Mouse (Mus musculus): ENCODE measurements around the gene Nenf. TPM values are rescaled to one million over a fixed set of nuclear protein-coding genes. Genes with fewer than 3 reads are reported as not detected.

Nenf gene
- total and polyA plus RNA-seq, 2 experiments: 24.3 to 31.5 TPM

DNA sequence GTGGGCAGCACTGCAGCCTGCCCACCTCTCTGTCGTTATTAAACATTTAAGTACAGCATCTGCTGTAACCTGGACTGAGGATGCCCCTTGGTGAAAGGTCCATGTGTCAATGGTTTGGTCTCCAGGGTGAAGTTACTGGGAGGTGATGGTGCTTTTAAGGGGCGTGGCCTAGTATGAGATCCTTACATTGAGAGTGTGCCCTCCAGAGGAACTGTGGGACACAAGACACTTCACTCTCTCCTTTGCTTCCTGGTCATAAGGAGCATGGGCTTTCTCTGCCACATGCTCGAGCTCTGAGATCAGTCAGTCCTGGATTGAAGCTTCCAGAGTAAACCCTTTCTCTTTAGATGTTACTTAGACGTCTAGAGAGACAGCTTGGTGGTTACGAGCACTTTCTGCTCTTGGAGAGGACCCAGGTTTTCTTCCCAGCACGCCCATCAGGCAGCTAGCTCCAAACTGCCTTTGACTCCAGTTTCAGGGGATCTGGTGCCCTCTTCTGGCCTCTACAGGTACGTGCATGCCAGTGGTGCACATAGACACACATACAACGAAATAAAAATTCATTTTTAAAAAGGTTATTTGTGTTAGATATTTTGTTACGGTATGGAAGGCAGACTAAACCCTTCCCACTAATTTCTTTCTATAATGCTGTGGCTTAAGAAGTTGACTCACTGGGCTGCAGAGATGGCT is 10.1 kb downstream of the Nenf start:
- no peak overlapping the region for H3K9ac ChIP-seq (ENCODE audit: low read depth, low read length)
- peak; percentile 45; the same call in 1 of the 2 replicates for TF ChIP-seq CTCF (IDR thresholded peaks at IDR 0.05; ENCODE audit: low read depth, low read length)
- no peak for TF ChIP-seq POLR2A (IDR thresholded peaks at IDR 0.05; ENCODE audit: extremely low read depth, insufficient read depth, low read length)
- peaks cover 6% of the 10 kb centered on the region; the same call in 1 of the 2 replicates for H3K4me1 ChIP-seq (ENCODE audit: control insufficient read depth, insufficient read depth, low read length)
- no peaks in the 10 kb centered on the region for H3K36me3 ChIP-seq (ENCODE audit: control insufficient read depth, insufficient read depth, low read length)
- 94% methylated on average over 9 of the region's 9 CpGs for WGBS
- H3K4me3 ChIP-seq (ENCODE audit: insufficient read depth, low read depth, low read length): no peak overlapping the region
- no peaks in the 10 kb centered on the region for H3K27me3 ChIP-seq (ENCODE audit: control insufficient read depth, insufficient read depth, low read length)
- DNase-seq (ENCODE audit: extremely low read depth, low read depth, low spot score): no peak
- H3K27ac ChIP-seq (replicated peaks; ENCODE audit: insufficient read depth, low read depth, low read length): no peak overlapping the region
- H3K79me2 ChIP-seq (ENCODE audit: control insufficient read depth, insufficient read depth, low read length): no peaks in the 10 kb centered on the region

DNA sequence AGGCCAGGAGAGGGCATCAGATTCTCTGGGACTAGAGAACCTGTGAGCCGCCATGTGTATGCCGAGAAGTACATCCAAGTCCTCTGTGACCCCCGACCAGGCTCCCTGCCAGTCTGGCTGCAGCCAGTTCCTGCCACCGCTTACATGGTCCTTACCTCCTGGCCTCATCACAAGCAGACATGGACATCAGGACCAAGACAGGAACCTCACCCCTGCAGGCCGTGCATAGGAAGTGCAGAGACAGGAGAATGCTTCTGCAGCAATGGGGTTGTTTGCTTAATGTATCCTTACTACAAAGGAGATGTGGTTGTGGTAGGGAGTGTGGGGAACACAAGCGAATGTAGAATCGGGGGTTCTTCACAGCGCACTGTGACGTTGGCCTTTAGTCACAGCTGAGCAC is 11.7 kb downstream of the Nenf start:
- 91% methylated on average over 9 of the region's 9 CpGs for WGBS
- Histone ChIP-seq H3K27ac (replicated peaks; ENCODE audit: insufficient read depth, low read depth, low read length) (no peak overlapping the region), H3K27me3 (ENCODE audit: control insufficient read depth, insufficient read depth, low read length) (no peaks in the 10 kb centered on the region), H3K4me1 (ENCODE audit: control insufficient read depth, insufficient read depth, low read length) (peaks cover 1% of the 10 kb centered on the region; the same call in 1 of the 2 replicates), H3K79me2 (ENCODE audit: control insufficient read depth, insufficient read depth, low read length) (no peaks in the 10 kb centered on the region), H3K4me3 (ENCODE audit: insufficient read depth, low read depth, low read length) (no peak overlapping the region), H3K9ac (ENCODE audit: low read depth, low read length) (no peak overlapping the region), H3K36me3 (ENCODE audit: control insufficient read depth, insufficient read depth, low read length) (no peaks in the 10 kb centered on the region)
- TF ChIP-seq POLR2A (IDR thresholded peaks at IDR 0.05; ENCODE audit: extremely low read depth, insufficient read depth, low read length) (no peak), CTCF (IDR thresholded peaks at IDR 0.05; ENCODE audit: low read depth, low read length) (0 out of 2 replicates have a peak, but pooled peaks have one; percentile 2)
- DNase-seq (ENCODE audit: extremely low read depth, low read depth, low spot score): no peak

DNA sequence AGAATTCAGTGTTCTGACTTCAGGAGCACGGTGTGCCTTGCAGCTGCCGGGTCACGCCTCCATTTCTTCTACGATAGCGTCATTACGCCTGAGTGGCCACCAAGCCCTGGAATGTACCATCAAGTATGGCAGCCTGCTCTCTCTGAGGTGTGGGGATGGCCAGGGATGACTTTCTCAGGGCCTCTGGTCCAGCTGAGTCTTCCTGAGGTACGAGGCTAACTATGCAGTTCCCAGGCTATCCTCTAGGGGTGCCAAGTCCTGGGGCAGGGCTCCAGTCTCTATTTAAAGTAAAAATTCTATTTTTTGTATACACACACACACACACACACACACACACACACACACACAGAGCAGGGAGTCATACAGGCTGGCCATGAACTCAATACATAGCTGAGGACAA is 12.4 kb downstream of the Nenf start:
- Histone ChIP-seq H3K36me3 (ENCODE audit: control insufficient read depth, insufficient read depth, low read length) (no peaks in the 10 kb centered on the region), H3K9ac (ENCODE audit: low read depth, low read length) (no peak overlapping the region), H3K4me1 (ENCODE audit: control insufficient read depth, insufficient read depth, low read length) (no peaks in the 10 kb centered on the region), H3K4me3 (ENCODE audit: insufficient read depth, low read depth, low read length) (no peak overlapping the region), H3K79me2 (ENCODE audit: control insufficient read depth, insufficient read depth, low read length) (no peaks in the 10 kb centered on the region), H3K27me3 (ENCODE audit: control insufficient read depth, insufficient read depth, low read length) (no peaks in the 10 kb centered on the region), H3K27ac (replicated peaks; ENCODE audit: insufficient read depth, low read depth, low read length) (no peak overlapping the region)
- WGBS: 74% methylated on average over 7 of the region's 7 CpGs
- no peak for DNase-seq (ENCODE audit: extremely low read depth, low read depth, low spot score)
- TF ChIP-seq POLR2A (IDR thresholded peaks at IDR 0.05; ENCODE audit: extremely low read depth, insufficient read depth, low read length) (no peak), CTCF (IDR thresholded peaks at IDR 0.05; ENCODE audit: low read depth, low read length) (peak; percentile 61; the same call in 1 of the 2 replicates)

GRCm38 (mm10) chr1:191304216-191304615 is 13.8 kb downstream of the Nenf start:
- TF ChIP-seq POLR2A (IDR thresholded peaks at IDR 0.05; ENCODE audit: extremely low read depth, insufficient read depth, low read length): no peak
- TF ChIP-seq CTCF (IDR thresholded peaks at IDR 0.05; ENCODE audit: low read depth, low read length): no peak
- DNase-seq (ENCODE audit: extremely low read depth, low read depth, low spot score): no peak
- no peaks in the 10 kb centered on the region for H3K4me1 ChIP-seq (ENCODE audit: control insufficient read depth, insufficient read depth, low read length)
- no peaks in the 10 kb centered on the region for H3K27me3 ChIP-seq (ENCODE audit: control insufficient read depth, insufficient read depth, low read length)
- no peak overlapping the region for H3K4me3 ChIP-seq (ENCODE audit: insufficient read depth, low read depth, low read length)
- H3K79me2 ChIP-seq (ENCODE audit: control insufficient read depth, insufficient read depth, low read length): no peaks in the 10 kb centered on the region
- 74% methylated on average over 6 of the region's 6 CpGs for WGBS
- H3K36me3 ChIP-seq (ENCODE audit: control insufficient read depth, insufficient read depth, low read length): no peaks in the 10 kb centered on the region
- H3K9ac ChIP-seq (ENCODE audit: low read depth, low read length): no peak overlapping the region
- H3K27ac ChIP-seq (replicated peaks; ENCODE audit: insufficient read depth, low read depth, low read length): no peak overlapping the region

DNA sequence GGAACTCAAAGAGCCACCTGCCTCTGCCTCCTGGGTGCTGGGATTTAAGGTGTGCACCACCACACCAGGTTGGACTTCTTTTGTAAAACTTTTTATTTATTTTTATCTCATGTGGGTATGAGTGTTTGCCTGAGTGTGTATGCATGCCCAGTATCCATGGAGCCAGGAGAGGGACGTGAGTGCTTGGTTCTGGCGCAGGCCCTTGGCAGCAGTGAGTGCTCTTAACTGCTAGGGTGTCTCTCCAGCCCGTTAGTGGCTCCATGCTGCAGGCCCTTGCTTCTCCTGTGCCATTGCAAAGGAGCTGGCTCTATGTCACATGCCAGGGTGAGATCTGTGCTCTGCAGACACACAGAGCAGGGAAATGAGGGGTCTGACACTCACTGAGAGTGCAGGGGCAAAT is 14.3 kb downstream of the Nenf start:
- Histone ChIP-seq H3K9ac (ENCODE audit: low read depth, low read length) (no peak overlapping the region), H3K79me2 (ENCODE audit: control insufficient read depth, insufficient read depth, low read length) (no peaks in the 10 kb centered on the region), H3K4me3 (ENCODE audit: insufficient read depth, low read depth, low read length) (no peak overlapping the region), H3K4me1 (ENCODE audit: control insufficient read depth, insufficient read depth, low read length) (no peaks in the 10 kb centered on the region), H3K27ac (replicated peaks; ENCODE audit: insufficient read depth, low read depth, low read length) (no peak overlapping the region), H3K27me3 (ENCODE audit: control insufficient read depth, insufficient read depth, low read length) (no peaks in the 10 kb centered on the region), H3K36me3 (ENCODE audit: control insufficient read depth, insufficient read depth, low read length) (no peaks in the 10 kb centered on the region)
- TF ChIP-seq CTCF (IDR thresholded peaks at IDR 0.05; ENCODE audit: low read depth, low read length): no peak
- TF ChIP-seq POLR2A (IDR thresholded peaks at IDR 0.05; ENCODE audit: extremely low read depth, insufficient read depth, low read length): no peak
- 80% methylated on average over 3 of the region's 3 CpGs for WGBS
- no peak for DNase-seq (ENCODE audit: extremely low read depth, low read depth, low spot score)

GRCm38 (mm10) chr1:191301903-191302302 is 16.1 kb downstream of the Nenf start:
- 73% methylated on average over 4 of the region's 4 CpGs for WGBS
- TF ChIP-seq CTCF (IDR thresholded peaks at IDR 0.05; ENCODE audit: low read depth, low read length) (no peak), POLR2A (IDR thresholded peaks at IDR 0.05; ENCODE audit: extremely low read depth, insufficient read depth, low read length) (no peak)
- Histone ChIP-seq H3K9ac (ENCODE audit: low read depth, low read length) (no peak overlapping the region), H3K27me3 (ENCODE audit: control insufficient read depth, insufficient read depth, low read length) (no peaks in the 10 kb centered on the region), H3K27ac (replicated peaks; ENCODE audit: insufficient read depth, low read depth, low read length) (no peak overlapping the region), H3K4me3 (ENCODE audit: insufficient read depth, low read depth, low read length) (no peak overlapping the region), H3K36me3 (ENCODE audit: control insufficient read depth, insufficient read depth, low read length) (no peaks in the 10 kb centered on the region), H3K4me1 (ENCODE audit: control insufficient read depth, insufficient read depth, low read length) (no peaks in the 10 kb centered on the region), H3K79me2 (ENCODE audit: control insufficient read depth, insufficient read depth, low read length) (no peaks in the 10 kb centered on the region)
- DNase-seq (ENCODE audit: extremely low read depth, low read depth, low spot score): no peak
